In the genomic region with DNA sequence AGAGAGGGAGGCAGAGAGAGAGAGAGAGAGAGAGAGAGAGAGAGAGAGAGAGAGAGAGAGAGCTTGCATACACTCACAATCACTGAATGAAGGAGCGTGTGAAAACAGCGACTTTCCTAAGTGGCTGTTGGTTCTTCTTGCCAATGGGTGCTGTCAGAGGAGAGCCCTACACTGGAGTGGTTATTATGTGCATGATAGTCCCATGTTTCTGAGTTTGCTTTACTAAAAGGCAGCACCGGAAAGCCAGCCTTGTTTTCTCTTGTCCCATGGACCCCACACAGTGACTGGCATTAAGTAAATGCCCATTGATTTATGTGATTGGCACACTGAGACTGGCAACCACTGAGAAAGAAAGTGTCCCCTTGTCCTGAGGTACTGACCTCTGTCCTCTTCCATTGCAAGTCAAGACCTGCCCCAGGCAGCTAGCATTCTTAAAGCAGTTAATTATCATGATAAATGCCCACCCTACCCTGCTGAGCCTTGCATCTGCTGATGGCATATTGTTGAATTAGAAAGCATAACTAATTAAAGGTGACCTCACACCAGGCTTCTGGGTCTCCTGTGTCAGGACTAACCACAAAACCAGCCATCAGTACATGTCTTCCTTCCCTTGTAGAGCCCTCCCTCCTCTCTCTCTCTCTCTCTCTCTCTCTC, we compare ENCODE assay signal across 14 mouse cellular contexts.
DNase-seq lines count a peak whose midpoint lies in the region; ATAC-seq and TF ChIP-seq lines count a peak whose summit lies in the region.
"Had no signal": no experiment of that assay in that cellular context is flagged by ENCODE, and none has a peak within 500 bp of the region (broad histone marks: within the 10 kb centered on the region; RNA-seq: fewer than 3 reads in every experiment).

No protein-coding gene starts in this region.

- H3K27ac ChIP-seq in forebrain, embryonic 14.5 days (ENCODE audit: low read depth, low read length) = no peak overlapping the region
- no peak overlapping the region for H3K27ac ChIP-seq in forebrain, embryonic 10.5 days
- H3K27ac ChIP-seq in hindbrain, embryonic 10.5 days = no peak overlapping the region
- H3K27ac ChIP-seq in midbrain, postnatal 0 days (ENCODE audit: low read depth, low read length) = no peak overlapping the region
- H3K27ac ChIP-seq in gastrocnemius, adult 2 months = no peak overlapping the region
- H3K27ac ChIP-seq in liver, embryonic 11.5 days (ENCODE audit: low read depth, low read length) = no peak overlapping the region
- H3K27ac ChIP-seq: liver, embryonic 13.5 days had no signal

- H3K9ac ChIP-seq in forebrain, embryonic 14.5 days (ENCODE audit: low read length) = no peak overlapping the region
- H3K9ac ChIP-seq in midbrain, postnatal 0 days (replicated peaks; ENCODE audit: low read length, poor library complexity, severe bottlenecking) = no peak overlapping the region
- H3K9ac ChIP-seq in liver, embryonic 11.5 days (ENCODE audit: low read depth, low read length) = no peak overlapping the region
- H3K9ac ChIP-seq: liver, embryonic 13.5 days had no signal

- H3K27me3 ChIP-seq in forebrain, embryonic 14.5 days (replicated peaks; ENCODE audit: control insufficient read depth, insufficient read depth, low read length) = no peaks in the 10 kb centered on the region
- peaks cover 62% of the 10 kb centered on the region for H3K27me3 ChIP-seq in forebrain, embryonic 10.5 days (ENCODE audit: poor library complexity, severe bottlenecking)
- H3K27me3 ChIP-seq in hindbrain, embryonic 10.5 days (ENCODE audit: insufficient read depth, poor library complexity, severe bottlenecking) = peaks cover 62% of the 10 kb centered on the region
- H3K27me3 ChIP-seq in midbrain, postnatal 0 days (ENCODE audit: insufficient read depth, low read length) = no peaks in the 10 kb centered on the region
- H3K27me3 ChIP-seq in liver, embryonic 11.5 days (replicated peaks; ENCODE audit: control insufficient read depth, insufficient read depth, low read length) = no peaks in the 10 kb centered on the region
- H3K27me3 ChIP-seq: liver, embryonic 13.5 days had no signal

- H3K36me3 ChIP-seq in forebrain, embryonic 14.5 days (ENCODE audit: control insufficient read depth, insufficient read depth, low read length) = no peaks in the 10 kb centered on the region
- no peaks in the 10 kb centered on the region for H3K36me3 ChIP-seq in forebrain, embryonic 10.5 days (replicated peaks)
- H3K36me3 ChIP-seq in hindbrain, embryonic 10.5 days = no peaks in the 10 kb centered on the region
- no peaks in the 10 kb centered on the region for H3K36me3 ChIP-seq in midbrain, postnatal 0 days (ENCODE audit: insufficient read depth, low read length)
- H3K36me3 ChIP-seq in liver, embryonic 11.5 days (ENCODE audit: control insufficient read depth, insufficient read depth, low read length) = no peaks in the 10 kb centered on the region
- H3K36me3 ChIP-seq: liver, embryonic 13.5 days had no signal

- H3K9me3 ChIP-seq in forebrain, embryonic 14.5 days (replicated peaks; ENCODE audit: control insufficient read depth, low read length) = no peaks in the 10 kb centered on the region
- no peaks in the 10 kb centered on the region for H3K9me3 ChIP-seq in forebrain, embryonic 10.5 days
- H3K9me3 ChIP-seq in hindbrain, embryonic 10.5 days = no peaks in the 10 kb centered on the region
- H3K9me3 ChIP-seq in midbrain, postnatal 0 days (ENCODE audit: low read length) = no peaks in the 10 kb centered on the region
- H3K9me3 ChIP-seq in liver, embryonic 11.5 days (ENCODE audit: control insufficient read depth, low read length) = no peaks in the 10 kb centered on the region
- H3K9me3 ChIP-seq: liver, embryonic 13.5 days had no signal

- intact Hi-C loops in gastrocnemius, adult 2 months (cut with DNase I) = no loop called here

- no peak overlapping the region for H3K4me3 ChIP-seq in forebrain, embryonic 14.5 days (ENCODE audit: low read depth, low read length)
- H3K4me3 ChIP-seq in forebrain, embryonic 10.5 days = no peak overlapping the region
- no peak overlapping the region for H3K4me3 ChIP-seq in hindbrain, embryonic 10.5 days
- H3K4me3 ChIP-seq in midbrain, postnatal 0 days (ENCODE audit: low read depth, low read length) = no peak overlapping the region
- no peak overlapping the region for H3K4me3 ChIP-seq in gastrocnemius, adult 2 months
- no peak overlapping the region for H3K4me3 ChIP-seq in liver, embryonic 11.5 days (ENCODE audit: low read depth, low read length)
- H3K4me3 ChIP-seq: liver, embryonic 13.5 days; myocyte had no signal

- peak; percentile 35 for DNase-seq in forebrain, embryonic 14.5 days (ENCODE audit: low spot score)
- DNase-seq in forebrain, embryonic 10.5 days (ENCODE audit: extremely low spot score, low spot score) = no peak
- DNase-seq in Muller cell, postnatal 12 days (ENCODE audit: inconsistent ontology term) = peak; percentile 18
- peak; percentile 53 for DNase-seq in hindbrain, embryonic 10.5 days (ENCODE audit: low spot score)
- DNase-seq in midbrain, postnatal 0 days (ENCODE audit: low spot score) = peak; percentile 76
- DNase-seq in gastrocnemius, adult 2 months = no peak
- DNase-seq in liver, embryonic 11.5 days (ENCODE audit: low spot score) = no peak
- DNase-seq in cerebellum, adult 9-10 months = no peak
- DNase-seq: heart, postnatal 36 days; kidney, postnatal 14 days; liver, embryonic 13.5 days; lung, postnatal 36 days; thymus, postnatal 25 days had no signal

- no peak for TF ChIP-seq CTCF in midbrain, postnatal 0 days (IDR thresholded peaks at IDR 0.05)
- TF ChIP-seq CTCF in gastrocnemius, adult 2 months (IDR thresholded peaks at IDR 0.05) = no peak

- peak; percentile 52; the same call in 1 of the 2 replicates for ATAC-seq in forebrain, embryonic 14.5 days
- peak; percentile 41; the same call in 1 of the 2 replicates for ATAC-seq in midbrain, postnatal 0 days (ENCODE audit: low FRiP score)
- ATAC-seq in liver, embryonic 11.5 days (replicated peaks; ENCODE audit: low FRiP score) = no peak

- H3K4me1 ChIP-seq in forebrain, embryonic 14.5 days (ENCODE audit: control insufficient read depth, insufficient read depth, low read length) = peaks cover 12% of the 10 kb centered on the region
- H3K4me1 ChIP-seq in forebrain, embryonic 10.5 days = peaks cover 21% of the 10 kb centered on the region
- peaks cover 29% of the 10 kb centered on the region for H3K4me1 ChIP-seq in hindbrain, embryonic 10.5 days (replicated peaks)
- peaks cover 3% of the 10 kb centered on the region; the same call in 1 of the 2 replicates for H3K4me1 ChIP-seq in midbrain, postnatal 0 days (ENCODE audit: insufficient read depth, low read length)
- no peaks in the 10 kb centered on the region for H3K4me1 ChIP-seq in liver, embryonic 11.5 days (replicated peaks; ENCODE audit: control insufficient read depth, insufficient read depth, low read length)
- H3K4me1 ChIP-seq: liver, embryonic 13.5 days had no signal

- WGBS in forebrain, embryonic 14.5 days = 17% methylated on average over 3 of the region's 3 CpGs
- 22% methylated on average over 3 of the region's 3 CpGs for WGBS in forebrain, embryonic 10.5 days
- WGBS in hindbrain, embryonic 10.5 days = 20% methylated on average over 3 of the region's 3 CpGs
- 28% methylated on average over 3 of the region's 3 CpGs for WGBS in midbrain, postnatal 0 days
- WGBS in liver, embryonic 11.5 days = 59% methylated on average over 3 of the region's 3 CpGs

- H3K4me2 ChIP-seq in forebrain, embryonic 14.5 days (ENCODE audit: low read length) = no peak overlapping the region
- no peak overlapping the region for H3K4me2 ChIP-seq in midbrain, postnatal 0 days (ENCODE audit: low read depth, low read length, poor library complexity, severe bottlenecking)
- no peak overlapping the region for H3K4me2 ChIP-seq in liver, embryonic 11.5 days
- H3K4me2 ChIP-seq: liver, embryonic 13.5 days had no signal

Comparison
In these comparisons a context has a peak if more than half of its experiments do, and no peak if none do; other contexts are left out.
1. DNase-seq: peak in forebrain, embryonic 14.5 days (single experiment), Muller cell, postnatal 12 days (single experiment), hindbrain, embryonic 10.5 days (single experiment) and midbrain, postnatal 0 days (single experiment); none in forebrain, embryonic 10.5 days (single experiment), gastrocnemius, adult 2 months (single experiment), liver, embryonic 11.5 days (single experiment) and cerebellum, adult 9-10 months (single experiment).